Mouse (Mus musculus) bone marrow, adult 2 months (tissue): ENCODE results near the gene Eif2ak3.
"Not testable (repeated sequence)": the region's sequence is repeated elsewhere in the genome, so short reads cannot be mapped to it uniquely, and the experiment has no call there.

Experiments used
- CTCF ChIP-seq: fragments of 200-500 bp; IDR thresholded peaks from 2 replicates; pipeline ENCODE4 v1.5.1; 2011; ENCODE audit warnings: low read length, control low read depth; ENCODE audit not compliant: control insufficient read depth, insufficient read depth
- POLR2A ChIP-seq: fragments of 200-500 bp; IDR thresholded peaks from 2 replicates; pipeline ENCODE4 v1.6.1; 2011; ENCODE audit warnings: low read depth, mild to moderate bottlenecking, control low read depth, low read length, borderline replicate concordance; ENCODE audit not compliant: control insufficient read depth

GRCm38 (mm10) chr6:70823277-70823676, 21.0 kb upstream of the Eif2ak3 start:
- TF ChIP-seq CTCF, POLR2A: not testable (repeated sequence)
